Mouse (Mus musculus) gastrocnemius, postnatal 14 days (tissue): ENCODE measurements at regions not wholly inside any gene's neighbourhood (a gene's known extent, or its start where the extent isn't known, plus 50 kb on each side); places are given as distances from the start of the nearest gene placed in this dataset.
A peak's percentile ranks its signal among the peaks of the same experiment; 100 is the strongest.

Experiments used
- DNase-seq: peaks from one replicate; pipeline ENCODE4 v3.0.0; 2021; ENCODE audit warnings: mixed read lengths
- intact Hi-C: fragments of 180-260 bp; cut with DNase I; formaldehyde crosslinking; loops from one replicate; pipeline ENCODE4 v1.15.1; 2025; ENCODE audit warnings: low total_unique reads

- intact Hi-C loops, result no loop called here
- DNase-seq, result no peak
Observed at GRCm38 (mm10) chr1:13424524-13424923, 2010.6 kb downstream of the A830018L16Rik start.

GRCm38 (mm10) chr1:13425601-13426327 lies 2011.9 kb downstream of the A830018L16Rik start:
- no peak for DNase-seq
- intact Hi-C loops, result no loop called here

- intact Hi-C loops, result no loop called here
Observed at GRCm38 (mm10) chr1:13426328-13427067, 2012.6 kb downstream of the A830018L16Rik start.

GRCm38 (mm10) chr1:13427068-13427434 lies 2013.1 kb downstream of the A830018L16Rik start:
- no peak for DNase-seq
- intact Hi-C loops, result no loop called here

More at GRCm38 (mm10) chr1:13426328-13427067, 2012.6 kb downstream of the A830018L16Rik start:
- DNase-seq, result peak; percentile 77

- intact Hi-C loops, result no loop called here
- DNase-seq, result no peak
Observed at GRCm38 (mm10) chr1:13427501-13428207, 2013.7 kb downstream of the A830018L16Rik start.

- DNase-seq, result no peak
- intact Hi-C loops, result no loop called here
Observed at GRCm38 (mm10) chr1:13437747-13438394, 2024.0 kb downstream of the A830018L16Rik start.

- DNase-seq, result no peak
- intact Hi-C loops, result no loop called here
Observed at GRCm38 (mm10) chr1:13442366-13442765, 2028.5 kb downstream of the A830018L16Rik start.

GRCm38 (mm10) chr1:13454534-13454933 lies 2040.6 kb downstream of the A830018L16Rik start:
- intact Hi-C loops, result no loop called here
- no peak for DNase-seq

- no peak for DNase-seq
- intact Hi-C loops, result no loop called here
Observed at GRCm38 (mm10) chr1:13455572-13455971, 2041.7 kb downstream of the A830018L16Rik start.

GRCm38 (mm10) chr1:13464311-13464710 lies 2050.4 kb downstream of the A830018L16Rik start:
- no peak for DNase-seq
- intact Hi-C loops, result no loop called here

- no peak for DNase-seq
- intact Hi-C loops, result no loop called here
Observed at GRCm38 (mm10) chr1:13467174-13467573, 2053.3 kb downstream of the A830018L16Rik start.

GRCm38 (mm10) chr1:13467886-13468630 lies 2054.2 kb downstream of the A830018L16Rik start:
- intact Hi-C loops, result no loop called here
- DNase-seq, result no peak

GRCm38 (mm10) chr1:13494727-13495404 lies 2081.0 kb downstream of the A830018L16Rik start:
- no peak for DNase-seq
- intact Hi-C loops, result no loop called here

- no peak for DNase-seq
- intact Hi-C loops, result no loop called here
Observed at GRCm38 (mm10) chr1:13496386-13496785, 2082.5 kb downstream of the A830018L16Rik start.

GRCm38 (mm10) chr1:13500456-13500855 lies 2086.6 kb downstream of the A830018L16Rik start:
- intact Hi-C loops, result no loop called here
- peak; percentile 34 for DNase-seq

GRCm38 (mm10) chr1:13501938-13502337 lies 2088.0 kb downstream of the A830018L16Rik start:
- intact Hi-C loops, result no loop called here
- no peak for DNase-seq

- no peak for DNase-seq
- intact Hi-C loops, result no loop called here
Observed at GRCm38 (mm10) chr1:13513761-13514160, 2099.9 kb downstream of the A830018L16Rik start.
